Mouse (Mus musculus) kidney, adult 2 months (tissue): ENCODE measurements around the gene Btn1a1. TPM values are rescaled to one million over a fixed set of nuclear protein-coding genes. Genes with fewer than 3 reads are reported as not detected.

Experiments
- DNase-seq: peaks from one replicate; pipeline ENCODE4 v3.0.0; 2021
- H3K27ac ChIP-seq: fragments of 200-500 bp; 2 replicates; pipeline ENCODE4 v1.5.1; 2012; ENCODE audit warnings: low read depth, low read length, control low read depth, inconsistent platforms; ENCODE audit not compliant: insufficient read depth
- H3K27me3 ChIP-seq: fragments of 200-500 bp; replicated peaks from 2 replicates; pipeline ENCODE4 v1.6.1; 2012; ENCODE audit warnings: mild to moderate bottlenecking, moderate library complexity, low read length, inconsistent platforms; ENCODE audit not compliant: control insufficient read depth, insufficient read depth
- H3K36me3 ChIP-seq: fragments of 200-500 bp; 2 replicates; pipeline ENCODE4 v1.6.1; 2012; ENCODE audit warnings: mild to moderate bottlenecking, moderate library complexity, low read length, inconsistent platforms; ENCODE audit not compliant: control insufficient read depth, insufficient read depth
- H3K4me1 ChIP-seq: fragments of 200-500 bp; 2 replicates; pipeline ENCODE4 v1.6.1; 2011; ENCODE audit warnings: low read length; ENCODE audit not compliant: control insufficient read depth, insufficient read depth
- H3K4me3 ChIP-seq: fragments of 200-500 bp; 2 replicates; pipeline ENCODE4 v1.5.1; 2011; ENCODE audit warnings: mild to moderate bottlenecking, low read depth, low read length, control low read depth; ENCODE audit not compliant: insufficient read depth
- CTCF ChIP-seq: fragments of 200-500 bp; conservative IDR thresholded peaks from 2 replicates; pipeline ENCODE4 v1.5.1; 2011; ENCODE audit warnings: low read depth, mild to moderate bottlenecking, control low read depth, low read length, moderate library complexity, mixed read lengths; ENCODE audit not compliant: insufficient read depth, insufficient read length
- POLR2A ChIP-seq: fragments of 200-500 bp; IDR thresholded peaks from one replicate; pipeline ENCODE4 v1.6.1; 2011; ENCODE audit warnings: low read depth, low read length, control low read depth
- WGBS: fragments of 180-500 bp; shearing (Covaris S2); methylation state at CpG from one replicate; pipeline ENCODE4 v1.1.7; 2018; 5-methylcytosine and 5-hydroxymethylcytosine counted together
- polyA plus RNA-seq: library from polyadenylated mRNA; depleted of rRNA; stranded (reverse); fragments of >200 nt; gene quantifications from 2 replicates; pipeline ENCODE4 v1.2.3, GENCODE M21; 2012

The Btn1a1 gene
- polyA plus RNA-seq, 1 experiment = not detected

GRCm38 (mm10) chr13:23503797-23504196 lies 38.1 kb upstream of the Btn1a1 start:
- TF ChIP-seq CTCF = no peak
- TF ChIP-seq POLR2A = no peak
- Histone ChIP-seq H3K4me1 (no peaks in the 10 kb centered on the region), H3K36me3 (no peaks in the 10 kb centered on the region), H3K27ac (no peak overlapping the region), H3K27me3 (no peaks in the 10 kb centered on the region), H3K4me3 (no peak overlapping the region)
- DNase-seq = peak; percentile 49
- WGBS = 15% methylated on average over 9 of the region's 9 CpGs

DNA sequence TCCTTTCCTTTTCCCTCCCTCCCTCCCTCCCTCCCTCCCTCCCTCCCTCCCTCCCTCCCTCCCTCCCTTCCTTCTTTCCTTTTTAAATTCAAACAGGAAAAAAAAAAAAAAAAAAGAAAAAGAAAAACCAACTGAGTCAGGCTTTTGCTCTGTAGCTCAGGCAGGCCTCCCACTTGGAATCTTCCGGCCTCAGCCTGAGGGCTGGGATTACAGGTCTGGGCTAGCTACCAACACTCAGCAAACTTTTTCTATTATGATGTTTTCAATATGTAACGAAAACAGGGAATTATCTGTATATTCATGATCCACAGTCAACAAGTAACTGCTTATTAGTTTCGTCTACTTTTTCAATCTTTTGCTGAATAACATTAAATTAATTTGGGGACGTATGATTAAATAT lies 37.2 kb upstream of the Btn1a1 start:
- 81% methylated on average over 4 of the region's 4 CpGs for WGBS
- H3K27me3 ChIP-seq = no peaks in the 10 kb centered on the region

DNA sequence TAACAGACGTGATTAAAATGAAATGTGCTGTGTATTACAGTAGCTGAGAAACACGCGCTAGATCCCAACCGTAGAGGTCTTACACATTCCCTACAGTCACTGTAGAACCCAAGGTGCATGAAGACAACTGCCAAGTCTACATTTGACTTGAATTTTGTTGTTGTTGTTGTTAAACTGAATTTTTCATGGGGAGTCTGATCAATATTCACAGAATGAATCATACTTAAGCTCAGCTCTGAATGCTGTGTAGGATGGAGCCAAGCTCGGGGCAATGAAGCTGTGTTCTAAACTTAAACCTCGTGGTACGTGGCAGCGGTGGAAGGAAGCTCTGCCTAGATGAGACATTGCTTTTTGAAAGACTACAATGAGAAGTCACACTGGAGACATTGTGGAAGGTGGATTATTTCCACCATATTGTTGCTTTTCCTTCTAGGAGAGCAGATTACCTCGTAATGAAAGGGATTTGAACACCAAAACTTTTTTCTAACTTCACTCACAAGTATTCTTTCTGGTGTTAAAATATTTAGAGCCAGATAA lies 36.4 kb upstream of the Btn1a1 start:
- Histone ChIP-seq H3K27me3 (no peaks in the 10 kb centered on the region), H3K4me1 (no peaks in the 10 kb centered on the region; the same call in 1 of the 2 replicates), H3K27ac (no peak overlapping the region), H3K36me3 (no peaks in the 10 kb centered on the region), H3K4me3 (no peak overlapping the region)
- DNase-seq = no peak
- TF ChIP-seq POLR2A (no peak), CTCF (no peak)
- WGBS = 65% methylated on average over 9 of the region's 9 CpGs

More for the DNA sequence above, 37.2 kb upstream of the Btn1a1 start:
- DNase-seq = no peak
- no peak for TF ChIP-seq CTCF
- no peak for TF ChIP-seq POLR2A
- H3K4me1 ChIP-seq = no peaks in the 10 kb centered on the region; the same call in 1 of the 2 replicates
- no peak overlapping the region for H3K27ac ChIP-seq
- H3K4me3 ChIP-seq = no peak overlapping the region
- no peaks in the 10 kb centered on the region for H3K36me3 ChIP-seq

DNA sequence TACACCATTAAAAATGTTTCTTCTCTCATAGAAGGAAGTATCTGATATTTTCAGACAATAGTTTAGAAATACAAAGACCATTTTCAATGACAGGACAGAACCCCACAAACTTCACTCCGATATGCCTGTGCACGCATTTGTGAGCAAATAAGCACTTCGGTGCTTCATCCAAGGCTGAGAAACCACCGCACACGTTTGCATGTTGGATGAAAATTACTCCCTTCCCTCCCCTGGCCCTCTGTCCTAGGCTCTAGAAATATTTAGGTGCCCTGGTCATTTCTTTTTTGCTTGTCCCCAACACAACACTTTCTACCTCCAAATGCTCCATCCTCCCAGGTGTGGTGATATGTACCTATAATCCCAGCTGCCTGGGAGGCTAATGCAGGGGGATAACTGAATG lies 35.8 kb upstream of the Btn1a1 start:
- TF ChIP-seq POLR2A = no peak
- H3K4me3 ChIP-seq = no peak overlapping the region
- no peaks in the 10 kb centered on the region for H3K36me3 ChIP-seq
- WGBS = 54% methylated on average over 5 of the region's 5 CpGs
- no peak overlapping the region for H3K27ac ChIP-seq
- DNase-seq = no peak
- H3K4me1 ChIP-seq = no peaks in the 10 kb centered on the region; the same call in 1 of the 2 replicates
- no peaks in the 10 kb centered on the region for H3K27me3 ChIP-seq

DNA sequence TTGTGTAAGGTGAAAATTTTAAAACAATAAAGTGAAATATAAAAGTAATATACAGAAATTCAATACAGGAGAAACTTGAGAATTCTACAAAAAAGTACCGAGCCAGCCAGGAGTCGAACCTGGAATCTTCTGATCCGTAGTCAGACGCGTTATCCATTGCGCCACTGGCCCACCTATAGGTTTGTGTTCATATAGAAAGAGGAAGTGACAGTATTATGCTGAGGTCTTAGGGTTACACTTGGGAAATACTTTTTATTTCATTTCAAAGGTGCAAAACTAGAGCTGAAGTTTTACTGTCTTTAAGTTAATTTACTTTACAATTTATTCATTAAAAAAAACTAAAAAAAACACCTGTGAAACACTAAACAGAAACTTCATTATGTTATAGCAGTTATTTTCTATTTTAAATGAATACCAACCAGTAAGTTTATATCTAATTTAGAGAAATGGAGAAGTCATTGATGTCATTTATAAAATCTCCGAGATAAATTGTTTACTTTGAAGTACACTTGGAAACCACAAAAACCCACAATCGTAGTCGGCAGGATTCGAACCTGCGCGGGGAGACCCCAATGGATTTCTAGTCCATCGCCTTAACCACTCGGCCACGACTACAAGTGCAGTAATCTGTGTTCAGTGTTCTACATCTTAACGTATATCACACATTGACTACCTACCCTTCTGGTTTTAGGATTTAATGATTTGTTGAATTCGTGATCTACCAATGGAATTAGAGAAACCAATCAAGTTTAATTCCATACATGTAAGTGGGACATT lies 34.9 kb upstream of the Btn1a1 start:
- H3K27ac ChIP-seq = no peak overlapping the region
- H3K4me3 ChIP-seq = no peak overlapping the region
- TF ChIP-seq CTCF = no peak
- TF ChIP-seq POLR2A = no peak
- no peaks in the 10 kb centered on the region; the same call in 1 of the 2 replicates for H3K4me1 ChIP-seq
- WGBS = 23% methylated on average over 17 of the region's 17 CpGs
- H3K36me3 ChIP-seq = no peaks in the 10 kb centered on the region
- DNase-seq = peak; percentile 46
- H3K27me3 ChIP-seq = no peaks in the 10 kb centered on the region

- Histone ChIP-seq H3K36me3 (no peaks in the 10 kb centered on the region), H3K27me3 (no peaks in the 10 kb centered on the region), H3K4me3 (no peak overlapping the region), H3K27ac (no peak overlapping the region), H3K4me1 (no peaks in the 10 kb centered on the region; the same call in 1 of the 2 replicates)
- WGBS = 64% methylated on average over 7 of the region's 7 CpGs
- DNase-seq = no peak
- TF ChIP-seq POLR2A (no peak), CTCF (no peak)
Measured at GRCm38 (mm10) chr13:23499943-23500342, 34.2 kb upstream of the Btn1a1 start.

- no peak for DNase-seq
- no peaks in the 10 kb centered on the region; the same call in 1 of the 2 replicates for H3K4me1 ChIP-seq
- H3K4me3 ChIP-seq = no peak overlapping the region
- H3K27me3 ChIP-seq = no peaks in the 10 kb centered on the region
- 19% methylated on average over 10 of the region's 10 CpGs for WGBS
- no peaks in the 10 kb centered on the region for H3K36me3 ChIP-seq
- TF ChIP-seq POLR2A (no peak), CTCF (no peak)
- no peak overlapping the region for H3K27ac ChIP-seq
Measured at GRCm38 (mm10) chr13:23498653-23499052, 33.0 kb upstream of the Btn1a1 start.
